Mouse (Mus musculus): Measurements from ENCODE around the gene Kifc5b. TPM values are rescaled to one million over a fixed set of nuclear protein-coding genes. Genes with fewer than 3 reads are reported as not detected.

The Kifc5b gene
- polyA plus RNA-seq, 2 experiments: 2.7 to 13.8 TPM

DNA sequence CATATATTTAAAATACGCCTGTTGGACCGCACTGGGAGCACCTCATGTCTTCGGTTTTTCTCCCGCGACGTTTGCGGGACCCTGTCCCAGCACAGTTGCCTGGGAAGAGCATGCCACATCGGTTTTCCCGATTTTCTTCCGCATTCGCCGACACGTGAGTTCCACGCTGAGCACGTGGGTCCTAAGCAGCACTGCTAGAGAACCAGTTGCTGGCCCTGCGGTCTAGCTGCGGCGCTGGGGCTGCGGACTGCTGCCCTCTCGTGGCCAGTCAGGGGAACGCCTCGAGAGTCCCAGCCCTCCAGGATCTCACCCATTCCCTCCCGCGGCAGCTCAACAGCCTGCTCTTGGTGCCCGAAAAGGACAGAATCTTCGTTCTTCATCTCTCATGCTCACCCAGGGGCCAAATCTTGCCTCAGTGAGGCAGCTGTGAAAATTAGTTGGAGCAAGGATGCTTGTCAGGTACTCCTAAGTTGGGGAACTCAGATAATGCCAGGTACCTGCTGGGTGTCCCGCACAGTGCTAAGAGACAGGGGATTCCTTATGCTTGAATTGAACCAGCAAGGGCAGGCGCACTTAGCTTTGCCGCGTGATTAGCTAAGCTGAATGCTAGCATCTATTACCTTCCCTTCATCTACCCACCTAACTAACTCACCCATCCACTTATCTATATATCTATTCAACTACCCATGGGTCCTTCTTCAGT, 30.7 kb upstream of the Kifc5b start:
- Histone ChIP-seq H3K36me3 (replicated peaks; ENCODE audit: control insufficient read depth, insufficient read depth, low read depth) (no peaks in the 10 kb centered on the region), H3K4me3 (ENCODE audit: insufficient read depth in 1 of 2, low read depth in 2 of 2, low read length in 2 of 2) (peak overlapping the region; percentile 64 to 71), H3K9me3 (ENCODE audit: control insufficient read depth, low read length) (no peaks in the 10 kb centered on the region), H3K27ac (no peak overlapping the region), H3K4me1 (replicated peaks; ENCODE audit: control insufficient read depth in 2 of 2, insufficient read depth in 2 of 2, low read length in 1 of 2) (peaks cover 9 to 19% of the 10 kb centered on the region in 2 experiments; a peak in 3 of 4 replicates), H3K27me3 (ENCODE audit: control insufficient read depth, insufficient read depth, low read length) (no peaks in the 10 kb centered on the region), H3K4me2 (ENCODE audit: low read depth) (peak overlapping the region; percentile 92), H3K9ac (replicated peaks) (peak overlapping the region; percentile 57)
- ATAC-seq (ENCODE audit: insufficient read depth): peak; percentile 72
- WGBS (ENCODE audit: insufficient replicate concordance): 8% methylated on average over 30 of the region's 30 CpGs
- peak; percentile 54 to 63 (median 57) for DNase-seq (ENCODE audit: low read depth in 3 of 3, low spot score in 3 of 3)
- TF ChIP-seq EP300 (IDR thresholded peaks at IDR 0.05; ENCODE audit: low read depth) (no peak), CTCF (IDR thresholded peaks at IDR 0.05; ENCODE audit: low read depth) (peak; percentile 100)

GRCm38 (mm10) chr17:26887926-26888325, 29.0 kb upstream of the Kifc5b start:
- ATAC-seq (ENCODE audit: insufficient read depth) (no peak), DNase-seq (ENCODE audit: low read depth in 3 of 3, low spot score in 3 of 3) (no peak)
- H3K27me3 ChIP-seq (ENCODE audit: control insufficient read depth, insufficient read depth, low read length): no peaks in the 10 kb centered on the region
- H3K36me3 ChIP-seq (replicated peaks; ENCODE audit: control insufficient read depth, insufficient read depth, low read depth): no peaks in the 10 kb centered on the region
- no peak overlapping the region for H3K27ac ChIP-seq
- H3K9ac ChIP-seq (replicated peaks): no peak overlapping the region
- H3K4me2 ChIP-seq (ENCODE audit: low read depth): no peak overlapping the region
- no peaks in the 10 kb centered on the region for H3K9me3 ChIP-seq (ENCODE audit: control insufficient read depth, low read length)
- no peak overlapping the region for H3K4me3 ChIP-seq (ENCODE audit: insufficient read depth in 1 of 2, low read depth in 2 of 2, low read length in 2 of 2)
- TF ChIP-seq EP300 (IDR thresholded peaks at IDR 0.05; ENCODE audit: low read depth) (no peak), CTCF (IDR thresholded peaks at IDR 0.05; ENCODE audit: low read depth) (no peak)
- peaks cover 9 to 19% of the 10 kb centered on the region in 2 experiments; a peak in 3 of 4 replicates for H3K4me1 ChIP-seq (replicated peaks; ENCODE audit: control insufficient read depth in 2 of 2, insufficient read depth in 2 of 2, low read length in 1 of 2)
- WGBS (ENCODE audit: insufficient replicate concordance): 33% methylated on average over 3 of the region's 3 CpGs

GRCm38 (mm10) chr17:26892635-26893375, 24.1 kb upstream of the Kifc5b start:
- H3K36me3 ChIP-seq (replicated peaks; ENCODE audit: control insufficient read depth, insufficient read depth, low read depth): no peaks in the 10 kb centered on the region
- no peaks in the 10 kb centered on the region for H3K9me3 ChIP-seq (ENCODE audit: control insufficient read depth, low read length)
- no peaks in the 10 kb centered on the region for H3K4me1 ChIP-seq (replicated peaks; ENCODE audit: control insufficient read depth in 2 of 2, insufficient read depth in 2 of 2, low read length in 1 of 2)
- no peak overlapping the region for H3K27ac ChIP-seq
- H3K4me2 ChIP-seq (ENCODE audit: low read depth): no peak overlapping the region
- no peak overlapping the region for H3K4me3 ChIP-seq (ENCODE audit: insufficient read depth in 1 of 2, low read depth in 2 of 2, low read length in 2 of 2)
- DNase-seq (ENCODE audit: low read depth in 3 of 3, low spot score in 3 of 3) (no peak), ATAC-seq (ENCODE audit: insufficient read depth) (no peak)
- no peak overlapping the region for H3K9ac ChIP-seq (replicated peaks)
- H3K27me3 ChIP-seq (ENCODE audit: control insufficient read depth, insufficient read depth, low read length): no peaks in the 10 kb centered on the region
- WGBS (ENCODE audit: insufficient replicate concordance): 56% methylated on average over 16 of the region's 16 CpGs
- TF ChIP-seq EP300 (IDR thresholded peaks at IDR 0.05; ENCODE audit: low read depth): no peak
- TF ChIP-seq CTCF (IDR thresholded peaks at IDR 0.05; ENCODE audit: low read depth): no peak

GRCm38 (mm10) chr17:26893492-26893891, 23.4 kb upstream of the Kifc5b start:
- TF ChIP-seq CTCF (IDR thresholded peaks at IDR 0.05; ENCODE audit: low read depth) (no peak), EP300 (IDR thresholded peaks at IDR 0.05; ENCODE audit: low read depth) (no peak)
- no peaks in the 10 kb centered on the region for H3K36me3 ChIP-seq (replicated peaks; ENCODE audit: control insufficient read depth, insufficient read depth, low read depth)
- 43% methylated on average over 6 of the region's 6 CpGs for WGBS (ENCODE audit: insufficient replicate concordance)
- no peaks in the 10 kb centered on the region for H3K9me3 ChIP-seq (ENCODE audit: control insufficient read depth, low read length)
- no peaks in the 10 kb centered on the region for H3K4me1 ChIP-seq (replicated peaks; ENCODE audit: control insufficient read depth in 2 of 2, insufficient read depth in 2 of 2, low read length in 1 of 2)
- no peak overlapping the region for H3K9ac ChIP-seq (replicated peaks)
- no peak overlapping the region for H3K4me2 ChIP-seq (ENCODE audit: low read depth)
- DNase-seq (ENCODE audit: low read depth in 3 of 3, low spot score in 3 of 3) (no peak), ATAC-seq (ENCODE audit: insufficient read depth) (no peak)
- H3K27me3 ChIP-seq (ENCODE audit: control insufficient read depth, insufficient read depth, low read length): no peaks in the 10 kb centered on the region
- H3K27ac ChIP-seq: no peak overlapping the region
- no peak overlapping the region for H3K4me3 ChIP-seq (ENCODE audit: insufficient read depth in 1 of 2, low read depth in 2 of 2, low read length in 2 of 2)

- Histone ChIP-seq H3K27ac (no peak overlapping the region), H3K4me1 (replicated peaks; ENCODE audit: control insufficient read depth in 2 of 2, insufficient read depth in 2 of 2, low read length in 1 of 2) (no peaks in the 10 kb centered on the region), H3K9ac (replicated peaks) (no peak overlapping the region), H3K4me3 (ENCODE audit: insufficient read depth in 1 of 2, low read depth in 2 of 2, low read length in 2 of 2) (no peak overlapping the region), H3K4me2 (ENCODE audit: low read depth) (no peak overlapping the region), H3K27me3 (ENCODE audit: control insufficient read depth, insufficient read depth, low read length) (no peaks in the 10 kb centered on the region), H3K9me3 (ENCODE audit: control insufficient read depth, low read length) (no peaks in the 10 kb centered on the region), H3K36me3 (replicated peaks; ENCODE audit: control insufficient read depth, insufficient read depth, low read depth) (no peaks in the 10 kb centered on the region)
- 75% methylated on average over 6 of the region's 6 CpGs for WGBS (ENCODE audit: insufficient replicate concordance)
- no peak for ATAC-seq (ENCODE audit: insufficient read depth)
- TF ChIP-seq CTCF (IDR thresholded peaks at IDR 0.05; ENCODE audit: low read depth): no peak
- DNase-seq (ENCODE audit: low read depth in 3 of 3, low spot score in 3 of 3): no peak
These were observed 22.5 kb upstream of the Kifc5b start for GRCm38 (mm10) chr17:26894342-26894741.

All from liver, embryonic 14.5 days (tissue).